Mouse (Mus musculus): ENCODE results near the gene Ccl1.

DNA sequence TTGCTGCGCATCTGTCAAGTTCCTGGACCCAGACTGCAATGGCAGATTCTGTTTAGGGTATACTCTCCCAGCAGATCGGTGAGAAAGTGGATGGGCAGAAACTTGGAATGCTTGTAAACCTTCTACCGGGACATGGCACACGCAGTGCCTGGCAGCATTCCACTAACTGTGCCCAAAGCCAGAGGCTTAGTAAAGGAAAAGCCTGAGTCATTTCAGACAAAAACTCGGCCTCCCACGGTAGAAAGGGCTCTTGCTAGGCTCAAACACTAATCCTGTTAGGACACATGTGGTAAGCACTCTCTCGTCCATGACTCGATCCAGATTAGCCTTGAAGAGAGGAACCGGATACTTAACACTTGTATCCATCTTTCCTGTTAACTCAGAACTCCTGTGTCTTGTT lies 111.7 kb downstream of the Ccl1 start:
- TF ChIP-seq EP300 (IDR thresholded peaks at IDR 0.05), result no peak
- no peak for TF ChIP-seq CTCF (IDR thresholded peaks at IDR 0.05)
